Mouse (Mus musculus): Measurements from ENCODE around the gene Rps5. TPM values are rescaled to one million over a fixed set of nuclear protein-coding genes. Genes with fewer than 3 reads are reported as not detected.

The Rps5 gene
- 2,239 and 2,291 TPM in 2 replicates for polyA plus RNA-seq (2012; rRNA removed; ENCODE audit: low replicate concordance)

DNA sequence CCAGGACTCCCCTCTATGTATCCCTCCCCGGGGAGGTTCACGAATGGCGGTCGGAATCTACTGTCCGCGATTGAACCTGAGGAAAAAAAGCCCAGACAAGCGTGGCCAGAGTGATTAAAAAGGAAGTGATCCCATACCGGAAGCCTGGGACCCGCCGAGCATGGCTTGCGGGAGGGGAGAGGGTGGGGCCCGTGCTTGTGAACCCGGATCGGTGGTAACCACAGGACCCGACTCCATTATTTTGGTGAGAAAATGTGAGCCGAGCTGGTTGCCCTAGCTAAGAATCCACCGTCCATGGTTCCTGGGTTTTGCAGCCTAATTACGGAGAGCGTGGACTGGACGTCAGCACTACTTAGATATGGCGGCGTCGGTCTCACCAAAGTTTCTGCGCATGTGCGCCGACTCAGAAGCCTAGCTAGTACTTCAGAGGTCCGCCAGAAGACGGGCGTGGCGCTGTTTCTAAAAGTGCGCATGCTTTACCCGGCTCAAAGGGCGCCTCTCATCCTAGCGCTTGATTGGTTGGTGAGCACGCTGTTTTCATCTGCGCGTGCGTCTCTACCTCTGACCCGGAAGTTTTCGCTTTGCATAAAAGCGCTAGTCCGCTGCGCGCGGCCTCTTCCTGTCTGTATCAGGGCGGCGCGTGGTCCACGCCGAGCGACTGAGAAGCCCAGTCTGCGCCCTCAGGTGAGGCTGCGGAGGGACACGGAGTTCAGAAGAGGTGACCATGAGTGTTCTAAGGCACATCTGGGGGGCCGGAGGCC is at the start of gene Rps5:
Gene Rps5 (plus strand): TSS at position 586 of the 761 bp plus-strand sequence.

GRCm38 (mm10) chr7:12880911-12881660 is 41.0 kb upstream of the Rps5 start, which contains the start of gene Zfp128:
Gene Zfp128, plus strand, starts transcription at chr7:12881177.

GRCm38 (mm10) chr7:12897655-12898410 is 24.3 kb upstream of the Rps5 start, which contains the start of gene Zscan22:
Gene Zscan22, plus strand, starts transcription at chr7:12897815.

DNA sequence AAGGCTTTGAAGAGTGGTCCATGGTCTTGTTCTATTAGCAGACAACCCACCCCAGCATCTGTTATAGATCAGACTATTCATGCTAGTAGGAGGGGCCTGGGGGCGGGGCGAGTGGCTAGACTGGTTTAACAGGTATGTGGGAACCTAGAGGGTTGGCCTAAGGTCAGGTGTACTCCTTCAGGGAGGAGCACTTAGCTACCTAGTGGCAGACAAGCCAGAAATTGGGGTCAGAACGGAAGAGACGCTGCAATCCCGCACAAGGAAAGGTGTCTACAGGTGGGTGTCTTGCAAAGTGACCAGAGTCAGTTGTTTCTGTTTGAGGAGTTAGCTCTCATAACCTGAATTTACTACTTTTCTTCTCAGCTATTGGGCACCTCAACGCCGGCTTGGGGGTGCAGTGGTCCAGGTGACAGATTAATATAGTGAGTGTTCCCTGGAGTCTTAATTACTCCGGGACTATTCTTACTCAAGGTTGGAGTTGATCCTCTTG is 5.1 kb downstream of the Rps5 start, which contains the start of gene Rnf225:
Gene Rnf225 (plus strand): TSS at position 226 of the 490 bp plus-strand sequence.

DNA sequence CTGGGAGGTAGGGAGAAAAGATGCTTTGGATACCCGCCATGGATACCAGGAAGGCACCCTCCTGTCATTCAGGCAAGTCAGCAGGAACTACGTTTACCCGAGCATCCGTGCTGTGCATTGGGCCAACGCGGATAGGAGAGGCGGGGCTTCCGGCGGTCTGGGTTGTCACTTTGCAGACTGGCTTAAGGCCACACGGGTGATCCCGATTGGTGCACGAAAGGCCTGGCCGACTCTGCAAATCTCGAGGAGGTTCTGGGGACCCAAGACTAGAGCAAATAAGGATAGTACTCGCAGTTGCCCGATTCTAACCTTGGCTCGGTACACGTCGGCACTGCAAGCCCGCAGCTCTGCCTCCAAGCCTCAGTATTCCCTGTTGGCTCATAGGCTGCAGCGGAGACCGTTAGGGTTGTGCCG is 43.6 kb downstream of the Rps5 start, which contains the start of gene Zfp324:
Gene Zfp324 (plus strand): TSS at position 161 of the 414 bp plus-strand sequence.

Other genes starting within 250 kb of the Rps5 start
- gene Vmn2r55, start 237.3 kb upstream of the Rps5 start, polyA plus RNA-seq (2012; rRNA removed; ENCODE audit: low replicate concordance), result not detected in 2 replicates
- gene Vmn2r56, start 187.3 kb upstream of the Rps5 start, polyA plus RNA-seq (2012; rRNA removed; ENCODE audit: low replicate concordance), result not detected in 2 replicates
- 0.91 and 1.9 TPM in 2 replicates for gene Zscan18, start 118.7 kb upstream of the Rps5 start, polyA plus RNA-seq (2012; rRNA removed; ENCODE audit: low replicate concordance)
- gene Zfp329, start 103.4 kb upstream of the Rps5 start, polyA plus RNA-seq (2012; rRNA removed; ENCODE audit: low replicate concordance), result 0.79 and 2.4 TPM in 2 replicates
- 7.8 and 12.3 TPM in 2 replicates for gene Zfp110, start 87.5 kb upstream of the Rps5 start, polyA plus RNA-seq (2012; rRNA removed; ENCODE audit: low replicate concordance)
- gene Zfp128, start 41.1 kb upstream of the Rps5 start, polyA plus RNA-seq (2012; rRNA removed; ENCODE audit: low replicate concordance), result 0.56 and 1.6 TPM in 2 replicates
- 8.4 and 18.4 TPM in 2 replicates for gene Zscan22, start 24.5 kb upstream of the Rps5 start, polyA plus RNA-seq (2012; rRNA removed; ENCODE audit: low replicate concordance)
- 1.4 and 1.6 TPM in 2 replicates for gene Rnf225, start 5.1 kb downstream of the Rps5 start, polyA plus RNA-seq (2012; rRNA removed; ENCODE audit: low replicate concordance)
- 6.7 and 10.3 TPM in 2 replicates for gene Zfp324, start 43.5 kb downstream of the Rps5 start, polyA plus RNA-seq (2012; rRNA removed; ENCODE audit: low replicate concordance)
- 5.9 and 6.8 TPM in 2 replicates for gene Zfp446, start 55.6 kb downstream of the Rps5 start, polyA plus RNA-seq (2012; rRNA removed; ENCODE audit: low replicate concordance)
- gene Slc27a5, start 75.9 kb downstream of the Rps5 start, polyA plus RNA-seq (2012; rRNA removed; ENCODE audit: low replicate concordance), result 0.32 and 3.3 TPM in 2 replicates
- 236 and 280 TPM in 2 replicates for gene Trim28, start 76.8 kb downstream of the Rps5 start, polyA plus RNA-seq (2012; rRNA removed; ENCODE audit: low replicate concordance)
- gene Zbtb45, start 87.7 kb downstream of the Rps5 start, polyA plus RNA-seq (2012; rRNA removed; ENCODE audit: low replicate concordance), result 27.8 and 61.8 TPM in 2 replicates
- gene Chmp2a, start 112.5 kb downstream of the Rps5 start, polyA plus RNA-seq (2012; rRNA removed; ENCODE audit: low replicate concordance), result 50.6 and 56.2 TPM in 2 replicates
- gene Ube2m, start 116.0 kb downstream of the Rps5 start, polyA plus RNA-seq (2012; rRNA removed; ENCODE audit: low replicate concordance), result 147 and 206 TPM in 2 replicates
- 1.4 and 2.4 TPM in 2 replicates for gene Mzf1, start 132.5 kb downstream of the Rps5 start, polyA plus RNA-seq (2012; rRNA removed; ENCODE audit: low replicate concordance)
- gene Vmn1r85, start 172.9 kb downstream of the Rps5 start, polyA plus RNA-seq (2012; rRNA removed; ENCODE audit: low replicate concordance), result not detected in 2 replicates
- not detected in 2 replicates for gene Vmn1r86, start 197.6 kb downstream of the Rps5 start, polyA plus RNA-seq (2012; rRNA removed; ENCODE audit: low replicate concordance)
- gene Vmn1r87, start 217.9 kb downstream of the Rps5 start, polyA plus RNA-seq (2012; rRNA removed; ENCODE audit: low replicate concordance), result not detected in 2 replicates
- gene Vmn1r88, start 237.3 kb downstream of the Rps5 start, polyA plus RNA-seq (2012; rRNA removed; ENCODE audit: low replicate concordance), result not detected in 2 replicates

All from mammary gland, adult 2 months (tissue).